Mouse (Mus musculus): ENCODE measurements around the gene Ski. TPM values are rescaled to one million over a fixed set of nuclear protein-coding genes. Genes with fewer than 3 reads are reported as not detected.

Gene Ski
- polyA plus RNA-seq, 1 experiment, result 0.57 TPM

DNA sequence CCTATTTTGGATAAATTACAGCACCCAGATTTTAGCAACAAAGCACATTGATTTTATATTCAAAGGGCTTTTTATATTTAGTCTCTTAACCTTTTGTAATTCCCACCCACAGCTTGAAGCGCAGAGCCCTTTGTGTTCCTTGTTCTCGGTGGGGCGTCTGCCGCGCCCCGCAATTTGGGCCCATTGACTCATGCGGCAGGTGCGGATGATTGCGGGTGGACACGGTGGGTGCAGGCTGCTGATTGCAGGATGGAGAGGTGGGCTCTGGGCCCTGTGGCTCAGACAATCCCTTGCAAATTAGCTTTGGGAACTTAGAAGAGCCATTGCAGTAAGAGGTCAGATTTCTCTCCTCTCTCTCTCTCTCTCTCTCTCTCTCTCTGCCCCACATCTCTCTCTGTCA is 104.1 kb downstream of the Ski start:
- no peaks in the 10 kb centered on the region for H3K36me3 ChIP-seq (ENCODE audit: control insufficient read depth)
- no peaks in the 10 kb centered on the region for H3K9me3 ChIP-seq (ENCODE audit: control insufficient read depth, low read length)
- no peak overlapping the region for H3K4me3 ChIP-seq (replicated peaks)
- no peak for TF ChIP-seq TAL1 (IDR thresholded peaks at IDR 0.05; ENCODE audit: low read length)
- no peak for TF ChIP-seq GATA1 (IDR thresholded peaks at IDR 0.05; ENCODE audit: low read length)
- no peaks in the 10 kb centered on the region for H3K27me3 ChIP-seq (ENCODE audit: control insufficient read depth)
- H3K4me1 ChIP-seq (ENCODE audit: control insufficient read depth), result peaks cover 48% of the 10 kb centered on the region

DNA sequence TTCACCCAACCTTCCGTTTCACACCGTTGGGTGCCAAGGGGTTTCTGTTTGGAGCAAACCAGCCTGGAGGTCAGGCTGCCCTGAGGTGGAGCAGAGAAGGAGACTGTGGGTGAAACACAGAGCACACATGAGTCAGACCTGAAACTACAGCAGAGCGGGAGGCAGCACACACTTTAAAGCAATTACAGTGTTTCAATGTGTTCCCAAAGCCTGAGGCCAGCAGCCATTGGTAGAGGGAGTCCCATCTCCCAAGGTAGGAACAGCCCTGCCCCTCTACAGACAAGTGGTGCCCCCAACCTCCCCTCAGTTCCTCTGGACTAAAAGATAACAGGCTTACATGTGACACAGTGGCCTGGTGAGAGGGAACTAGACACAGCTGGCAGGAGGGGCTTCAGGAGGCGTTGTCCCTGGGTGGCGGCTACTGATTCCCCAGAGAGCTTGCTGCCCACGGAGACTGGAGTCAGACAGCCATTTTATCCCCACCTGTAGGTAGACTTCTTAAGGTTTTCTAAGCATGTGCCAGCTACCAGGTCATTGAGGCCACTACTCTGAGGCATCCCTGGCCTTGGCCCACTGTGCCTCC is 104.9 kb downstream of the Ski start:
- Histone ChIP-seq H3K27me3 (ENCODE audit: control insufficient read depth) (no peaks in the 10 kb centered on the region), H3K4me1 (ENCODE audit: control insufficient read depth) (peaks cover 48% of the 10 kb centered on the region), H3K9me3 (ENCODE audit: control insufficient read depth, low read length) (no peaks in the 10 kb centered on the region), H3K4me3 (replicated peaks) (no peak overlapping the region), H3K36me3 (ENCODE audit: control insufficient read depth) (no peaks in the 10 kb centered on the region)
- TF ChIP-seq GATA1 (IDR thresholded peaks at IDR 0.05; ENCODE audit: low read length) (no peak), TAL1 (IDR thresholded peaks at IDR 0.05; ENCODE audit: low read length) (0 out of 3 replicates have a peak, but pooled peaks have one; percentile 15)

DNA sequence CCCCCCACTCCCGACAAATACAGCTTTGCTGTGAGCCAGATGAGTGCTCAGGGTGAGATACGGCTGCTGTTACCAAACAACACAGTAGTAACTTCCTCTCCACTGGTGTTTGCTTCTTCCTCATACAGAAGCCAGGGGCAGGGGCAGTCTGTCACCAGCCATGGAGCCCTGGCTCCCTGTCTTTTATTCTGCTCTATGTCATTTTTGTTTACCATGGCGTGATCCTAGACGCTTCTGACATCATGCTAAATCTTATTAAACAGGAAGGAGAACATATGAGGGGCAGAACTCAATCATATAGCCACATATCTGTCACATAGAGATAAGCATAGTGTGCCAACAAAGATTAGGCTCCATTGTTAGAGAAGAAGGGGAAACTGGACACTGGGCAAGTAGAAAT is 105.8 kb downstream of the Ski start:
- Histone ChIP-seq H3K36me3 (ENCODE audit: control insufficient read depth) (no peaks in the 10 kb centered on the region), H3K27me3 (ENCODE audit: control insufficient read depth) (no peaks in the 10 kb centered on the region), H3K4me3 (replicated peaks) (no peak overlapping the region), H3K4me1 (ENCODE audit: control insufficient read depth) (peaks cover 46% of the 10 kb centered on the region), H3K9me3 (ENCODE audit: control insufficient read depth, low read length) (no peaks in the 10 kb centered on the region)
- TF ChIP-seq GATA1 (IDR thresholded peaks at IDR 0.05; ENCODE audit: low read length), result no peak
- no peak for TF ChIP-seq TAL1 (IDR thresholded peaks at IDR 0.05; ENCODE audit: low read length)

DNA sequence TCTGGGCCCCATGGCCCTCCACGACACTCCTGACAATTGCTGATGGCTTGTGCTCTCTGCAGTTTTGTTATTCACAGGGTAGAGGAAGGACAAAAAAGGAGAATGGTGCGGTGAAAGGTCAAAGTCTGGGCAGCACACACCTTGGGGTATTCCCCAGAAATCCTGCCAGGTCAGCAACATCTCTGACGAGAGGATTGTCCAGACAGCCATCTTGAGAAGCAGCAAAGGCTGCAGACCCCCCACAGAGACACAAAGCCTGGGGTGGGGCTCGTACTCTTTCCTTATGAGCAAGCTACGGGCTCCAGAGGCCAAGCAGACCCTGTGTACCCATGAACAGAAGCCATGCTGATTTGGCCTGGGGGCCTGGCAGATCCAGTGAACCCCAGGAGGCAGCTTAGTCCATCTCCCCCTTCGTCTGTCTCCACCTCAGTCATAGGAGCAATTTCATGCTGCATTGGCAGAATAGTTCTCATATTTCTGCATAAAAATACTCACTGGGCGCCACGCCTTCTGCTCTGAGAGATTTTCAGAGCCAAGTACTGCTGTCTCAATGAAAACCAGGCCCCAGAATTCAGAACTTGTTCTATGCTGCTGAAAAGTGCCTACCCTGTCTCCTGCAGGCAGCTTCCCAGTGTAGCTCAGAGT is 108.5 kb downstream of the Ski start:
- TF ChIP-seq GATA1 (IDR thresholded peaks at IDR 0.05; ENCODE audit: low read length), result no peak
- TF ChIP-seq TAL1 (IDR thresholded peaks at IDR 0.05; ENCODE audit: low read length), result no peak
- Histone ChIP-seq H3K27me3 (ENCODE audit: control insufficient read depth) (no peaks in the 10 kb centered on the region), H3K36me3 (ENCODE audit: control insufficient read depth) (no peaks in the 10 kb centered on the region), H3K4me3 (replicated peaks) (no peak overlapping the region), H3K9me3 (ENCODE audit: control insufficient read depth, low read length) (no peaks in the 10 kb centered on the region), H3K4me1 (ENCODE audit: control insufficient read depth) (peaks cover 27% of the 10 kb centered on the region)

DNA sequence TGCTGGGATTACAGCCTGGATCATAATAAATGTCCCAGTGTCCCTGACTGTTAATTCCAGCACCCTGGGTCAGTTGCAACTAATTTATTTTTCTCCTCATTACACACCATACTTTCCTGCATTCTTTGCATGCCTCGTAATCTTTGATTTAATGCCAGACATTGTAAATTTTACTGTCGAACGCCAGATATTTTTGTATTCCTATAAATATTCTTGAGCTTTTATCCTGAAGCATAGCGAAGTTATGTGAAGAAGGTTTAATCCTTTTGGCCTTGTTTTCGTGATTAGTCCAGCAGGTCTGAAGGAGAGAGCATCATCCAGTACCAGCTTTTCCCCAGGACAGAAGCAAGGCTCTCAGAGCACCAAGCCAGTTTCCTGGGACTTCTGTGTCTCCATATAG is 112.9 kb downstream of the Ski start:
- Histone ChIP-seq H3K4me1 (ENCODE audit: control insufficient read depth) (peaks cover 13% of the 10 kb centered on the region), H3K4me3 (replicated peaks) (no peak overlapping the region), H3K36me3 (ENCODE audit: control insufficient read depth) (no peaks in the 10 kb centered on the region), H3K9me3 (ENCODE audit: control insufficient read depth, low read length) (no peaks in the 10 kb centered on the region), H3K27me3 (ENCODE audit: control insufficient read depth) (no peaks in the 10 kb centered on the region)
- no peak for TF ChIP-seq TAL1 (IDR thresholded peaks at IDR 0.05; ENCODE audit: low read length)
- no peak for TF ChIP-seq GATA1 (IDR thresholded peaks at IDR 0.05; ENCODE audit: low read length)

DNA sequence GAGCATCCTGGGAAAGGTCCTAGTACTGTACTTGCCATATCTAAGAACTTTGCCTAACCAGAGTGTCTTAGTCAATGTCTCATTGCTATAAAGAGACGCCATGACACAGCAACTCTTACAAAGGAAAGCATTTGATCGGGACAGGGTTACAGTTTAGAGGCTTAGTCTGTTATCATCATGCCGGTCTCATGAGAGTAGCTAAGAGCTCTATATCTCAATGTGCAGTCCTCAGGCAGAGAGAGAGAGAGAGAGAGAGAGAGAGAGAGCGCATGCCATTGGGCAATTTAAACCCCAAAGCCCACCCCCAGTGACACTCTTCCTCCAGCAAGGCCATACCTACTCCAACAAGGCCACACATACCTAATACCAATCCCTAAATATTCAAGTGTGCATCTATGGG is 114.5 kb downstream of the Ski start:
- Histone ChIP-seq H3K4me1 (ENCODE audit: control insufficient read depth) (peaks cover 10% of the 10 kb centered on the region), H3K9me3 (ENCODE audit: control insufficient read depth, low read length) (no peaks in the 10 kb centered on the region), H3K27me3 (ENCODE audit: control insufficient read depth) (no peaks in the 10 kb centered on the region), H3K4me3 (replicated peaks) (no peak overlapping the region), H3K36me3 (ENCODE audit: control insufficient read depth) (no peaks in the 10 kb centered on the region)
- TF ChIP-seq GATA1 (IDR thresholded peaks at IDR 0.05; ENCODE audit: low read length) (no peak), TAL1 (IDR thresholded peaks at IDR 0.05; ENCODE audit: low read length) (no peak)

Other genes starting within 250 kb of the Ski start
- not detected in 2 replicates for gene Plch2, start 165.8 kb downstream of the Ski start, polyA plus RNA-seq (2012)
- gene Pex10, start 155.6 kb downstream of the Ski start, polyA plus RNA-seq (2012), result 0.84 and 0.97 TPM in 2 replicates
- gene Rer1, start 136.2 kb downstream of the Ski start, polyA plus RNA-seq (2012), result 3.1 and 3.5 TPM in 2 replicates
- 0.21 and 0.22 TPM in 2 replicates for gene Morn1, start 136.0 kb downstream of the Ski start, polyA plus RNA-seq (2012)
- 0.51 and 0.61 TPM in 2 replicates for gene Faap20, start 27.2 kb upstream of the Ski start, polyA plus RNA-seq (2012)
- gene Prkcz, start 138.8 kb upstream of the Ski start, polyA plus RNA-seq (2012), result 0.02 and 0.04 TPM in 2 replicates
- not detected in 2 replicates for gene Gabrd, start 175.5 kb upstream of the Ski start, polyA plus RNA-seq (2012)
- gene Cfap74, start 186.6 kb upstream of the Ski start, polyA plus RNA-seq (2012), result not detected in 2 replicates
- not detected in 2 replicates for gene Tmem52, start 246.5 kb upstream of the Ski start, polyA plus RNA-seq (2012)

Measured in erythroblast, embryonic 14.5 days (primary cell).